Mouse (Mus musculus) CD4-positive, CD25-positive, alpha-beta regulatory T cell, adult 2 months (primary cell): ENCODE measurements around the gene Shf.

Source experiments
- DNase-seq: peaks from one replicate; pipeline ENCODE4 v3.0.0-alpha.2; 2012; ENCODE audit warnings: low read depth, low spot score

Shf gene

GRCm38 (mm10) chr2:122368081-122368971 is 636 bp downstream of the Shf start:
- peak; percentile 32 for DNase-seq

- DNase-seq: no peak
Measured at GRCm38 (mm10) chr2:122367701-122368080, 1.3 kb downstream of the Shf start.

- DNase-seq: no peak
Measured at GRCm38 (mm10) chr2:122367181-122367580, 1.8 kb downstream of the Shf start.

GRCm38 (mm10) chr2:122366706-122367105 is 2.3 kb downstream of the Shf start:
- no peak for DNase-seq

- no peak for DNase-seq
Measured at GRCm38 (mm10) chr2:122366039-122366438, 2.9 kb downstream of the Shf start.

GRCm38 (mm10) chr2:122365244-122365866 is 3.6 kb downstream of the Shf start:
- DNase-seq: peak; percentile 52

GRCm38 (mm10) chr2:122364352-122364944 is 4.5 kb downstream of the Shf start:
- DNase-seq: no peak

GRCm38 (mm10) chr2:122362622-122363523 is 6.1 kb downstream of the Shf start:
- no peak for DNase-seq

GRCm38 (mm10) chr2:122361868-122362621 is 6.9 kb downstream of the Shf start:
- no peak for DNase-seq

GRCm38 (mm10) chr2:122361181-122361580 is 7.8 kb downstream of the Shf start:
- DNase-seq: peak; percentile 30

- no peak for DNase-seq
Measured at GRCm38 (mm10) chr2:122360310-122360709, 8.7 kb downstream of the Shf start.

- DNase-seq: no peak
Measured at GRCm38 (mm10) chr2:122356187-122356586, 12.8 kb downstream of the Shf start.

GRCm38 (mm10) chr2:122355389-122355788 is 13.6 kb downstream of the Shf start:
- no peak for DNase-seq

GRCm38 (mm10) chr2:122354191-122354929 is 14.6 kb downstream of the Shf start:
- DNase-seq: no peak

- no peak for DNase-seq
Measured at GRCm38 (mm10) chr2:122353765-122354164, 15.2 kb downstream of the Shf start.

GRCm38 (mm10) chr2:122352992-122353391 is 16.0 kb downstream of the Shf start:
- no peak for DNase-seq

- no peak for DNase-seq
Measured at GRCm38 (mm10) chr2:122351931-122352329, 17.0 kb downstream of the Shf start.

GRCm38 (mm10) chr2:122351156-122351930 is 17.6 kb downstream of the Shf start:
- no peak for DNase-seq

GRCm38 (mm10) chr2:122349136-122349785 is 19.7 kb downstream of the Shf start:
- DNase-seq: peak; percentile 21
